Mouse (Mus musculus): ENCODE results near the gene 4930539E08Rik. TPM values are rescaled to one million over a fixed set of nuclear protein-coding genes. Genes with fewer than 3 reads are reported as not detected.

The 4930539E08Rik gene
- total and polyA plus RNA-seq, 2 experiments from 2014 or later = 2.1 to 3.3 TPM

- TF ChIP-seq CTCF (IDR thresholded peaks at IDR 0.05; ENCODE audit: low read depth) = no peak
- ATAC-seq = no peak
- WGBS = 92% methylated on average over 21 of the region's 21 CpGs
Measured at GRCm38 (mm10) chr17:28895217-28895875, 19.8 kb downstream of the 4930539E08Rik start.

GRCm38 (mm10) chr17:28894050-28894767, 20.9 kb downstream of the 4930539E08Rik start:
- no peak for ATAC-seq
- no peaks in the 10 kb centered on the region for H3K4me1 ChIP-seq (ENCODE audit: insufficient read depth)
- 89% methylated on average over 11 of the region's 11 CpGs for WGBS
- no peak overlapping the region for H3K4me3 ChIP-seq (ENCODE audit: low read depth, low read length)
- TF ChIP-seq CTCF (IDR thresholded peaks at IDR 0.05; ENCODE audit: low read depth) = no peak
- no peak overlapping the region for H3K27ac ChIP-seq (ENCODE audit: low read depth, low read length)
- H3K9me3 ChIP-seq (ENCODE audit: low read length) = no peaks in the 10 kb centered on the region
- DNase-seq = no peak
- no peak overlapping the region for H3K4me2 ChIP-seq (ENCODE audit: low read depth)
- no peaks in the 10 kb centered on the region for H3K27me3 ChIP-seq (ENCODE audit: insufficient read depth, low read length)
- no peaks in the 10 kb centered on the region for H3K36me3 ChIP-seq (ENCODE audit: insufficient read depth)
- no peak overlapping the region for H3K9ac ChIP-seq

More at GRCm38 (mm10) chr17:28895217-28895875, 19.8 kb downstream of the 4930539E08Rik start:
- Histone ChIP-seq H3K9ac (no peak overlapping the region), H3K4me1 (ENCODE audit: insufficient read depth) (no peaks in the 10 kb centered on the region), H3K36me3 (ENCODE audit: insufficient read depth) (no peaks in the 10 kb centered on the region), H3K4me2 (ENCODE audit: low read depth) (no peak overlapping the region), H3K27me3 (ENCODE audit: insufficient read depth, low read length) (no peaks in the 10 kb centered on the region), H3K27ac (ENCODE audit: low read depth, low read length) (no peak overlapping the region), H3K4me3 (ENCODE audit: low read depth, low read length) (no peak overlapping the region), H3K9me3 (ENCODE audit: low read length) (no peaks in the 10 kb centered on the region)
- DNase-seq = no peak

DNA sequence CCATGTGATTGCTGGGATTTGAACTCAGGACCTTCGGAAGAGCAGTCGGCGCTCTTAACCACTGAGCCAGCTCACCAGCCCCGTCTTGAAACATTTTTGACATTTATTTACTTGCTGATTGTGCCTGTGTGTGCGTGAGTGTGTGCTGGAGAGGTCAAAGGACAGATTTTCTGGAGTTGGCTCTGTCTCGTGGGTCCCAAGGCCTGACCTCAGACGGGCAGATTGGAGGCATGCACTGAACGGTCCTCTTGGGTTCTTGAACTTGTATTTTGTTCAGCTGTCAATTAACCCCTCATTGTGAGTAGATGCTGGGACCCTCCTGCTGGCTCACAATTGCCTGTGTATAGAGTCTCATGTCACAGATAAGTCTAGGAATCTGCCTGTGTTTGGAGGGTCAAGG, 28.9 kb downstream of the 4930539E08Rik start:
- 82% methylated on average over 8 of the region's 8 CpGs for WGBS

GRCm38 (mm10) chr17:28885231-28885630, 29.9 kb downstream of the 4930539E08Rik start:
- DNase-seq (no peak), ATAC-seq (no peak)
- TF ChIP-seq CTCF (IDR thresholded peaks at IDR 0.05; ENCODE audit: low read depth) = no peak
- H3K27me3 ChIP-seq (ENCODE audit: insufficient read depth, low read length) = no peaks in the 10 kb centered on the region
- H3K27ac ChIP-seq (ENCODE audit: low read depth, low read length) = no peak overlapping the region
- no peaks in the 10 kb centered on the region for H3K36me3 ChIP-seq (ENCODE audit: insufficient read depth)
- 85% methylated on average over 8 of the region's 8 CpGs for whole genome bisulfite sequencing
- H3K9ac ChIP-seq = no peak overlapping the region
- no peaks in the 10 kb centered on the region for H3K9me3 ChIP-seq (ENCODE audit: low read length)
- H3K4me3 ChIP-seq (ENCODE audit: low read depth, low read length) = no peak overlapping the region
- H3K4me2 ChIP-seq (ENCODE audit: low read depth) = no peak overlapping the region
- H3K4me1 ChIP-seq (ENCODE audit: insufficient read depth) = no peaks in the 10 kb centered on the region

More for the DNA sequence above, 28.9 kb downstream of the 4930539E08Rik start:
- H3K4me1 ChIP-seq (ENCODE audit: insufficient read depth) = no peaks in the 10 kb centered on the region
- no peak overlapping the region for H3K27ac ChIP-seq (ENCODE audit: low read depth, low read length)
- H3K36me3 ChIP-seq (ENCODE audit: insufficient read depth) = no peaks in the 10 kb centered on the region
- ATAC-seq (no peak), DNase-seq (no peak)
- no peaks in the 10 kb centered on the region for H3K9me3 ChIP-seq (ENCODE audit: low read length)
- H3K9ac ChIP-seq = no peak overlapping the region
- no peak for TF ChIP-seq CTCF (IDR thresholded peaks at IDR 0.05; ENCODE audit: low read depth)
- H3K27me3 ChIP-seq (ENCODE audit: insufficient read depth, low read length) = no peaks in the 10 kb centered on the region
- H3K4me2 ChIP-seq (ENCODE audit: low read depth) = no peak overlapping the region
- H3K4me3 ChIP-seq (ENCODE audit: low read depth, low read length) = no peak overlapping the region

- H3K9me3 ChIP-seq (ENCODE audit: low read length) = no peaks in the 10 kb centered on the region
- H3K27me3 ChIP-seq (ENCODE audit: insufficient read depth, low read length) = no peaks in the 10 kb centered on the region
- no peaks in the 10 kb centered on the region for H3K4me1 ChIP-seq (ENCODE audit: insufficient read depth)
- H3K9ac ChIP-seq = no peak overlapping the region
- no peak for TF ChIP-seq CTCF (IDR thresholded peaks at IDR 0.05; ENCODE audit: low read depth)
- no peaks in the 10 kb centered on the region for H3K36me3 ChIP-seq (ENCODE audit: insufficient read depth)
- no peak overlapping the region for H3K4me2 ChIP-seq (ENCODE audit: low read depth)
- no peak overlapping the region for H3K27ac ChIP-seq (ENCODE audit: low read depth, low read length)
- ATAC-seq = no peak
- 73% methylated on average over 10 of the region's 10 CpGs for WGBS
- H3K4me3 ChIP-seq (ENCODE audit: low read depth, low read length) = no peak overlapping the region
- no peak for DNase-seq
Measured at GRCm38 (mm10) chr17:28883941-28884516, 31.1 kb downstream of the 4930539E08Rik start.

DNA sequence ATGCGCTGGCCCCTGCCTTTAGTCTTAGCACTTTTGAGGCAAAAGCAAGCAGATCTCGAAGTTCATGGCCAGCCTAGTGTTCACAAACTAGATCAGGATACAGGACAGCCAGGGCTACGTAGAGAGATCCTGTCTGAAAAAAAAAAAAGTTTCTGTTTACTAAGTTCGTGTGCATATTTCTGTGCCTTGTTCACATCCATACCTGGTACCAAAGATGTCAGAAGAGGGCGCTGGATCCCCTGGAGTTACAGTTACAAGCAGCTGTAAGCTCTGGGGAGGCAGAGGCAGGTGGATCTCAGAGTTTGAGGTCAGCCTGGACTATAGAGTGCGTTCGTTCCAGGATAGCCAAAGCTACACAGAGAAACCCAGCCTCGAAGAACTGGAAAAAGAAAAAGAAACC, 32.3 kb downstream of the 4930539E08Rik start:
- ATAC-seq (no peak), DNase-seq (no peak)
- WGBS = 62% methylated on average over 8 of the region's 8 CpGs
- Histone ChIP-seq H3K27me3 (ENCODE audit: insufficient read depth, low read length) (no peaks in the 10 kb centered on the region), H3K36me3 (ENCODE audit: insufficient read depth) (no peaks in the 10 kb centered on the region), H3K4me1 (ENCODE audit: insufficient read depth) (no peaks in the 10 kb centered on the region), H3K9ac (no peak overlapping the region), H3K4me2 (ENCODE audit: low read depth) (peak overlapping the region; percentile 31; the same call in 1 of the 2 replicates), H3K4me3 (ENCODE audit: low read depth, low read length) (no peak overlapping the region), H3K9me3 (ENCODE audit: low read length) (no peaks in the 10 kb centered on the region), H3K27ac (ENCODE audit: low read depth, low read length) (no peak overlapping the region)
- no peak for TF ChIP-seq CTCF (IDR thresholded peaks at IDR 0.05; ENCODE audit: low read depth)

DNA sequence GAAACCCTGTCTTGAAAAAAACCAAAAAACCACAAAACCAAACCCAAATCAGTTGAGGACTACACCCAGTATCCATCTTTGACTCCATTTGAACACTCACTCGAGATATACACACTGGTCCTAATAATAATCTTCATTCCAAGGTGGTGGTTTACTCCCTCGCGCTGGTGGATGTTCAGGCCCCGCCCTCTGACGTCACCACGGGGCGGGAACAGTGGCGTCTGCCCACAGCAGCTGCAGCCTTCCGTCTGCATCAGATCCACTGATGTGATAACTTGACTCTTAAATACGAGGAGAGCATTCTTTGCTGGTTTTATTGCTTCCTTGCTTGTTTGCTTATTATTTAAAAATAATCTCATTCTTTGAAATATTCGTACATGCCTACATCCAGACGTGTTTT, 32.8 kb downstream of the 4930539E08Rik start:
- Histone ChIP-seq H3K4me3 (ENCODE audit: low read depth, low read length) (no peak overlapping the region), H3K36me3 (ENCODE audit: insufficient read depth) (no peaks in the 10 kb centered on the region), H3K27me3 (ENCODE audit: insufficient read depth, low read length) (no peaks in the 10 kb centered on the region), H3K4me2 (ENCODE audit: low read depth) (peak overlapping the region; percentile 31), H3K27ac (ENCODE audit: low read depth, low read length) (no peak overlapping the region), H3K9ac (no peak overlapping the region), H3K4me1 (ENCODE audit: insufficient read depth) (no peaks in the 10 kb centered on the region), H3K9me3 (ENCODE audit: low read length) (no peaks in the 10 kb centered on the region)
- TF ChIP-seq CTCF (IDR thresholded peaks at IDR 0.05; ENCODE audit: low read depth) = no peak
- WGBS = 4% methylated on average over 12 of the region's 12 CpGs
- peak; percentile 81 for DNase-seq
- peak; percentile 73 for ATAC-seq
